Mouse (Mus musculus) cortical plate, adult 2 months (tissue): ENCODE data around the gene Nln. TPM values are rescaled to one million over a fixed set of nuclear protein-coding genes. Genes with fewer than 3 reads are reported as not detected.
A peak's percentile ranks its signal among the peaks of the same experiment; 100 is the strongest.

Experiments used
- H3K27ac ChIP-seq: fragments of 200-500 bp; 2 replicates; pipeline ENCODE4 v1.5.1; 2012; ENCODE audit warnings: low read length, control low read depth, inconsistent platforms; ENCODE audit not compliant: insufficient read depth
- H3K4me1 ChIP-seq: fragments of 200-500 bp; 2 replicates; pipeline ENCODE4 v1.6.1; 2011; ENCODE audit warnings: low read length; ENCODE audit not compliant: control insufficient read depth, insufficient read depth
- H3K4me3 ChIP-seq: fragments of 200-500 bp; 2 replicates; pipeline ENCODE4 v1.5.1; 2011; ENCODE audit warnings: mild to moderate bottlenecking, low read length, control low read depth; ENCODE audit not compliant: insufficient read depth
- CTCF ChIP-seq: fragments of 200-500 bp; IDR thresholded peaks from 2 replicates; pipeline ENCODE4 v1.5.1; 2011; ENCODE audit warnings: mild to moderate bottlenecking, control low read depth, low read length; ENCODE audit not compliant: insufficient read depth; ENCODE audit errors: extremely low read depth
- POLR2A ChIP-seq: fragments of 200-500 bp; IDR thresholded peaks from 2 replicates; pipeline ENCODE4 v1.6.1; 2011; ENCODE audit warnings: mild to moderate bottlenecking, low read length, control low read depth; ENCODE audit not compliant: insufficient read depth; ENCODE audit errors: extremely low read depth
- polyA plus RNA-seq: library from polyadenylated mRNA; depleted of rRNA; stranded (reverse); fragments of >200 nt; gene quantifications from 2 replicates; pipeline ENCODE4 v1.2.3, GENCODE M21; 2012

The Nln gene
- polyA plus RNA-seq, 1 experiment, result 19.9 TPM

DNA sequence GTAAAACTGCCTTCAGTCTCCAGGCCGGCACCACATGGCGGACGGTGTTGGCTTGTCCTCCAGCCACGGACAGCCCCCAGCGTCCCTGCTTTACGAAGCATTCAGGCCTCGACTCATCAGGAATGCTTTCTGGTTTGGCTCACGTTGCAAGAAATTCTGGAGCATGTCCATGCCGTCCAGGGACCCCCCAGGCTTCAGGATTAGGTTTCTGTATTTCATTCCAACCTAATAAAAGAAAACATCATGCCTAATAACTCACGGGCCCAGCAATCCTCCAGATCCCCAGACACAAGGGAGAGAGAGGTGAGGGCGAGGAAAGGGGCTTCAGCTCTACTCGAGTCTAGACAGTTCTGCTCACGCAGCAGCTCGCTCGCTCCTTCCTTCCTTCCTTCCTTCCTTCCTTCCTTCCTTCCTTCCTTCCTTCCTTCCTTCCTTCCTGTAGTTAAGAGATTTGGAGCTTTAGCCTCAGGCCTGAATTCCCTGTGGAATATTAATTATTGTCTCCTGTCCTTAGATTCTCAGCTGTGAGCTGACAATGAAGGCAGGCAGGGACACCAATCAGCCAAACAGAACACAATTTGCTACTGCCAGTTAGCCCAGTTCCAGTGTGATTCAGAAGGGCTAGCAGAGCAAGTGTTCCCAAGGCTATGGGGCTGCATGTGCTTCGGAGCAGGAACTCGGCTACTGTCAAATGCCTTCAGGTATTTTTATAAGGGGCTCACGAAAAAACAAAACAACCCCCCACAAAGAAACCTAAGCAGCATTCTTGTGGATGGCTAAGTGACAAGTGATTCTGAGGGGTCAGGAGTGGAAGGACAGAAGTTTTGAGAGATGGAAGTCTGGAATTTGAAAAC lies 84.3 kb downstream of the Nln start:
- Histone ChIP-seq H3K4me1 (no peaks in the 10 kb centered on the region), H3K27ac (peak overlapping the region; percentile 78), H3K4me3 (no peak overlapping the region)
- TF ChIP-seq POLR2A, result no peak
- TF ChIP-seq CTCF, result no peak

DNA sequence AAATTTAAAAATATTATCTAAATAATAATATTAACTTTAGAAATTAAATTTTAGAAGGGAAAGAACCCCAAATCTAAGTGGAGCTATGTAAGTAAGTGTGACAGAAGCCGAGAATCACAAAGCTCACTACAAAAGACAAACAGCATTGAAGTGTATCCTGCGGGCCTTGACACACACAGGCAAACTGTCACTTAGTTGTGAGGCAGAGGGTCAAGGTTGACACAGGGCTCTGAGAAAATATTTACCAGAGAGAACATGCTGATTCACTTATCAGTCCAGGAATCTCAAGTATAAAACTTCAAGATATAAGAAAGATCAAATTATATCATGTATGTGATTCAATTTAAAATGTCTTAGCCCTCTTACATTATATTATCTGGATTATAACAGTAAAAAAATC lies 85.1 kb downstream of the Nln start:
- no peak for TF ChIP-seq POLR2A
- no peak for TF ChIP-seq CTCF
- H3K4me3 ChIP-seq, result no peak overlapping the region
- H3K27ac ChIP-seq, result no peak overlapping the region

DNA sequence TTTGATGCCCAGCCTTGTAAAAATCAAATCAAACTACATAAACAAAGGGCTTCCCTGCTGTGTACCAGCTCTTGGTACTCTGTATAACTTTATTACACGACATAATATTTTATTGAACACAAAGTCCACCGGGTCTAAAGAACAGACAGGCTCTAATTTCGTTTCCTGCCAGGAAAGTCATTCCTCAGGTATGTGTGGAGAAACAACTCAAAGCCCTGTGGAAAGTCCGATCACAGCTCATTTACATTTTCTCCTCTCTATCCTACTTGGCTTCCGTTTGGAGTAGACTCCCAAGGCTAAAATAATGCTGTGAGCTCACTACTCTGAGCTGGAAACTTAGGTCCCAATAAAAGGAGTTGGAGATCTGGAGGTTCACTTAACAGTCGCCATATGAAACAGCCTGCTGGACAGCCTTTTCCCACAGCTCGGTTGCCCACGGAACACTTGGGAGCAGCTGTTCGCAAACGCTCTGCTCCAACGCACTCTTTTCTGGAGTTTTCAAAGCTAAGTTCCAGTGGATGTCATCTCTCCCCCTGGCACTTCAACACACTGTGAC lies 86.0 kb downstream of the Nln start:
- Histone ChIP-seq H3K27ac (no peak overlapping the region), H3K4me3 (no peak overlapping the region), H3K4me1 (no peaks in the 10 kb centered on the region; the same call in 1 of the 2 replicates)
- TF ChIP-seq CTCF (no peak), POLR2A (no peak)

More for the DNA sequence above, 85.1 kb downstream of the Nln start:
- no peaks in the 10 kb centered on the region for H3K4me1 ChIP-seq

DNA sequence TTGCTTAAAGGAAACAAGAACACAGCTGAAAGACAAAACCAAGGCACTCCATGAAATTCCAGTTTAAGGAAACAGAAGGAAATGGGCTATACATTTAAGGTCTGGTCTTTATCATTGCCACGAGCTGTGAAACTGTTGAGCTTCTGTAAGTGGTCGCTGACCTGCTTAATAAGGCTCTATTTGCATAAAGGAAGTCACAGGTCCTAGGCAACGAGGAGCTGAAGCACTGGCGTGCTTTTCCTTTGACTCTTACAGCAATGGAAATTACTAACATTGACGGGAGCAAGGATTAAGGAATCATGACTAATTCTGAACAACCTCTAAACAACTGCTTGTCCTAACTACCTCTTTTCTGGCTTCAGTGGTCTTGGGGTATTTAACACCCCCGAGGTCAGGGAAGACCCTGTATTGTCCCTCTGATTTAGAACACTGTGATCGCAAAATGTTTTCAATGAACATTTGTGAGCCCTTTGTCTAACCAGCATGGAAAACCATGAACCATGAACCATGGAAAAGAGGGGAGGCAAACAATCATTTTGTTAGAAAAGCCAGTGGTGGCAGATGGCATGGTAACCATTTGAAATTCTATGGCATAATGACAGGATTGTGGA lies 90.8 kb downstream of the Nln start:
- no peak for TF ChIP-seq CTCF
- TF ChIP-seq POLR2A, result no peak
- peaks cover under 1% of the 10 kb centered on the region; the same call in 1 of the 2 replicates for H3K4me1 ChIP-seq
- no peak overlapping the region for H3K4me3 ChIP-seq
- H3K27ac ChIP-seq, result no peak overlapping the region

DNA sequence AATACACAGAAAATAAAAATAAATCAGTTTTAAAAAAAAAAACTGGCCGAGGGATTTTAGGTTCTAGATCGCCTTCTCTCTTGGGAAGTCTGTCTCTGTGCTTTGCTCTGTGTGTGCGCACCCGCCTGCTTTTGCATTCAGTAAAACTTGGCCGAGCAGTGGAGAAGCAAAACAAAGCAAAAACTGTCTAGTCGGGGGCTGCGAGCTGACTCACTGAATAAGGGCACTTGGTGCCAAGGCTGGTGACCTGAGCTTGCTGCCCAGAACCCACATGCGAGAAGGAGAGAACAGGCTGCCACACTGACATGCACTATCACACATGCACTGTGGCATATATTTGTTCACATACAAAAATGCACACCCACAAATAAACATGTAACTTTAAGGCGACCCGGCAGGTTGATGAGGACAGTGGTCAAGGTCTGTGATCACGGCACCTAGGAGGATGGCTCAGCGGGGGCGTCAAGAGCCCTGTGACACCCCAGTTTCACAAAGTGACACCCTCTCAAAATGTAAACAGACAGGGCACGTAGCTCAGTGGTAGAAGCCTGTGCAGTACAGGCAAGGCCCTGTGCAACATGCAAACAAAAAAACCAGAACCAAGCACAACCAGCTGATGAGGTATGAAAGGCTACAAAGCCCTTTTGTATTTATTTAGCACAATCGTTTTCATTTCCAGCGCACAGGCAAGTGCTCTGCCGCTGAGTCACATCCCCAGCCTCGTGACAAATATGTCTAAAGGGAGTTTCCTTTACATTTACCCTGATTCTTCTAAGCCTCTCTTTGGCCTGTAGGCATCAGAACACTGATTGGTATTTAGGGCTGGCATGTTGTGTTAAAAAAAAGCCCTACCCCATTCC lies 93.9 kb downstream of the Nln start:
- Histone ChIP-seq H3K4me3 (no peak overlapping the region), H3K4me1 (peaks cover 2% of the 10 kb centered on the region; the same call in 1 of the 2 replicates), H3K27ac (peak overlapping the region; percentile 86)
- TF ChIP-seq CTCF (no peak), POLR2A (no peak)

DNA sequence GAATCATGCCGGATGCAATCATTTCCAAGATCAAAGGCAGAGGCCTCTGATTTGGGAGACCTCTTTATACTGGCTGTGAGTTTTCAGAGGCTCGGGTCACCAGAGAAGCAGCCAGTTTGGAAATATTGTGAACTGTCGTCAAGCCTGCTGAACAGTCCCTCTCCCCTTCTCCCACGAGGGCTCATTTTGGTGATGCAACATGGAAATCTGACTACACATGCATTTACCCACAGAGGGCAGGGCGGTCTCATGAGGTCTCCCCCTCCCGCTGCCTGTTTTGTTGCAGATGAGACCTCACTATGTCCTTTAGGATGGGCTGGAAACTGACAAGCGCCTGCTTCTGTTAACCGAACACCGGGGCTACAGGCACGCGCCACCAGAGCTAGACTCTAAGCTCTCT lies 95.4 kb downstream of the Nln start:
- Histone ChIP-seq H3K27ac (no peak overlapping the region), H3K4me3 (no peak overlapping the region), H3K4me1 (peaks cover 2% of the 10 kb centered on the region; the same call in 1 of the 2 replicates)
- TF ChIP-seq POLR2A, result no peak
- no peak for TF ChIP-seq CTCF

DNA sequence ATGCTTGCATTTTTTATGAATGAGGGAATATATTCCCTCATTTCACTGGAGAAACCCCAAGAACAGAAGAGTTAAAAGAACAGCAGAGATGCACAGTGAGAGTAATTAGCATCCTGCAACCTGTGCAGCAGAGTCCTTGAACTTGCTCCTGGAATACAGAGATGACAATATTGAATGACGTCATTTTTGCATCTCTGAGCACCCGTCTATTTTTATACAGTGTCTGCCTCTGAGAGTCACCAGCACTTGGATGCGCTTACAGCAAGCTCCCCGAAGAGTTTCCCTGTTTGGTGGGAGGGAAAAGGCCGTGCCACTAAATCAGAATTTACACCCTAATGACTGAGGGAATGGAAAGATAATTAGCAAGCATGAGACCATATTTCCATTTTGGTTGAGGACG lies 96.0 kb downstream of the Nln start:
- Histone ChIP-seq H3K4me3 (no peak overlapping the region), H3K27ac (peak overlapping the region; percentile 41; the same call in 1 of the 2 replicates), H3K4me1 (peaks cover 2% of the 10 kb centered on the region; the same call in 1 of the 2 replicates)
- TF ChIP-seq CTCF (no peak), POLR2A (no peak)

DNA sequence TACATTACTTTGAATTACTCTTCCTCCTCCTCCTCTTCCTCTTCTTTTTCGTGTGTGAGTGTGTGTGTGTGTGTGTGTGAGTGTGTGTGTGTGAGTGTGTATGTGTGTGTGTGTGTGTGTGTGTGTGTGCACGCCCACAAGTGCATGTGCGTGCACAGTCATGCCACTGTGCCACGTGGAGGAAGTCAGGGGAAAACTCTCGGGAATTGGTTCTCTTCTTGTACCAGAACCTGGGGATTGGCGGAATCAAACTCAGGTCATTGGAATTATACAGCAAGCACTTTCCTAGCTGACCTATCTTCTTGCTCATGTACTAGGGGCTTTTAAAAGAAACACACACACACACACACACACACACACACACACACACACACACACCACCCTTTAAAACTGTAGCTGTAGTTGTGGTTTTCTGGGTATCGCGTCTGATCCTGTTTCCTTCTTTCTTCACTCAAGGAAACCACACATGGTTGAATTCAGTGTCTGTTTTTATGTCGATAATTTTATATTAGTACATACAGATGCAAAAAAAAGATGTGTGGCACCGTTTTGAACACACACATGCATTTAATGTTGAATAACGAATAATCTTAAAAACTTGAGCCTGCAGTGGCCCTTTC lies 97.1 kb downstream of the Nln start:
- Histone ChIP-seq H3K4me1 (peaks cover 2% of the 10 kb centered on the region; the same call in 1 of the 2 replicates), H3K27ac (no peak overlapping the region), H3K4me3 (no peak overlapping the region)
- TF ChIP-seq POLR2A (no peak), CTCF (no peak)
